ENCODE assay signal across 8 mouse cellular contexts in the genomic region with DNA sequence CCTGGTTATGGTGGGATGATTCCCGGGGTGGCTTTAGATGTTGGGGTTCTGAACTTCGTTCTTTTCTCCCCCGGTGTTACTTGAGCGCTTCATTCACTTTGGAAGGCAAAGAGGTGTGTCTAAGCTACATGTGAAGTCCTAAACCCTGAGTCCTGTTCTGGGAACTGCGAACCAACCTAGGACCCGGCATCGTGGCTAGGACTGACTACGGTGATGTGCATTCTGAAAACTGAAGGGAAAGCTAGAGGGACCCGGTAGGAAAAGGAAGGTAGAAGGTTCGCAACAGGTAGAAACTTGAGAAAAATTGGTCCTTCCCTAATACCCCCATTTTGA. TPM values are rescaled to one million over a fixed set of nuclear protein-coding genes. Genes with fewer than 3 reads are reported as not detected.
DNase-seq lines count a peak whose midpoint lies in the region; ATAC-seq and TF ChIP-seq lines count a peak whose summit lies in the region.

No protein-coding gene starts in this region.

- no peaks in the 10 kb centered on the region for H3K9me3 ChIP-seq in heart, embryonic 10.5 days
- no peaks in the 10 kb centered on the region for H3K9me3 ChIP-seq in CH12.LX (replicated peaks; ENCODE audit: low read length)
- no peaks in the 10 kb centered on the region for H3K9me3 ChIP-seq in forebrain, embryonic 13.5 days (replicated peaks)
- H3K9me3 ChIP-seq in liver, embryonic 14.5 days (ENCODE audit: control insufficient read depth, low read length) = no peaks in the 10 kb centered on the region

- intact Hi-C loops in heart, postnatal 14 days (cut with DNase I) = loop anchor here (2.0 to 10.0 kb wide), 2 partner anchors 77 to 187 kb away; a partner anchor contains a TSS

- peak; percentile 52; the same call in 1 of the 2 replicates for ATAC-seq in forebrain, embryonic 13.5 days
- peak; percentile 59 for ATAC-seq in liver, embryonic 14.5 days (ENCODE audit: insufficient read depth)
- no peak; the same call in 1 of the 2 replicates for ATAC-seq in frontal cortex, adult (ENCODE audit: low TSS enrichment)

- dilution Hi-C loops in CH12.LX (cut with MboI; ENCODE audit: extremely low pct_ligation_motif_present, extremely low pct_unique_long_range_greater_than_20kb, low sequenced_read_pairs) = no loop called here

- peak overlapping the region; percentile 93 for H3K4me3 ChIP-seq in heart, embryonic 10.5 days
- H3K4me3 ChIP-seq in CH12.LX (replicated peaks in 1 of 3; ENCODE audit: low read depth in 2 of 3, low read length in 2 of 3, poor library complexity in 1 of 3) = peak overlapping the region; percentile 70 to 97 (median 82)
- peak overlapping the region; percentile 96 for H3K4me3 ChIP-seq in forebrain, embryonic 13.5 days
- peak overlapping the region; percentile 81 to 89 for H3K4me3 ChIP-seq in liver, embryonic 14.5 days (ENCODE audit: insufficient read depth in 1 of 2, low read depth in 2 of 2, low read length in 2 of 2)

- H3K27ac ChIP-seq in heart, embryonic 10.5 days = peak overlapping the region; percentile 98
- no peak overlapping the region for H3K27ac ChIP-seq in CH12.LX (ENCODE audit: insufficient read depth, low read depth)
- H3K27ac ChIP-seq in forebrain, embryonic 13.5 days = peak overlapping the region; percentile 97; the same call in 1 of the 2 replicates
- peak overlapping the region; percentile 84 for H3K27ac ChIP-seq in liver, embryonic 14.5 days

- no peak for TF ChIP-seq CTCF in CH12.LX (conservative IDR thresholded peaks at IDR 0.05 in 1 of 2, IDR thresholded peaks at IDR 0.05 in 1 of 2; ENCODE audit: low read depth in 2 of 2, low read length in 2 of 2)
- no peak for TF ChIP-seq CTCF in liver, embryonic 14.5 days (IDR thresholded peaks at IDR 0.05; ENCODE audit: low read depth)

- no peaks in the 10 kb centered on the region for H3K36me3 ChIP-seq in heart, embryonic 10.5 days
- peaks cover 0 to 2% of the 10 kb centered on the region in 2 experiments for H3K36me3 ChIP-seq in CH12.LX (replicated peaks in 1 of 2; ENCODE audit: control insufficient read depth in 1 of 2, insufficient read depth in 1 of 2, low read length in 1 of 2)
- no peaks in the 10 kb centered on the region for H3K36me3 ChIP-seq in forebrain, embryonic 13.5 days (ENCODE audit: poor library complexity, severe bottlenecking)
- no peaks in the 10 kb centered on the region for H3K36me3 ChIP-seq in liver, embryonic 14.5 days (replicated peaks; ENCODE audit: control insufficient read depth, insufficient read depth, low read depth)

- no peaks in the 10 kb centered on the region for H3K27me3 ChIP-seq in heart, embryonic 10.5 days (ENCODE audit: insufficient read depth, poor library complexity, severe bottlenecking)
- no peaks in the 10 kb centered on the region for H3K27me3 ChIP-seq in CH12.LX (replicated peaks)
- H3K27me3 ChIP-seq in forebrain, embryonic 13.5 days = peaks cover 4% of the 10 kb centered on the region; the same call in 1 of the 2 replicates
- H3K27me3 ChIP-seq in liver, embryonic 14.5 days (ENCODE audit: control insufficient read depth, insufficient read depth, low read length) = no peaks in the 10 kb centered on the region

- no peak for TF ChIP-seq EP300 in CH12.LX (IDR thresholded peaks at IDR 0.05; ENCODE audit: low read length)
- no peak for TF ChIP-seq EP300 in liver, embryonic 14.5 days (IDR thresholded peaks at IDR 0.05; ENCODE audit: low read depth)

- H3K9ac ChIP-seq in CH12.LX (ENCODE audit: insufficient read depth, low read depth) = peak overlapping the region; percentile 78
- H3K9ac ChIP-seq in forebrain, embryonic 13.5 days = peak overlapping the region; percentile 96
- peak overlapping the region; percentile 97 for H3K9ac ChIP-seq in liver, embryonic 14.5 days (replicated peaks)

- in situ Hi-C loops in CH12.LX (cut with MboI; ENCODE audit: low pct_ligation_motif_present, low pct_unique_long_range_greater_than_20kb, low sequenced_read_pairs) = no loop called here

- under 1% methylated on average over 10 of the region's 10 CpGs for WGBS in heart, embryonic 10.5 days
- 0% methylated on average over 10 of the region's 10 CpGs for WGBS in forebrain, embryonic 13.5 days
- WGBS in liver, embryonic 14.5 days (ENCODE audit: insufficient replicate concordance) = 0% methylated on average over 10 of the region's 10 CpGs

- no peak; the same call in 1 of the 2 replicates for TF ChIP-seq POLR2A in CH12.LX (IDR thresholded peaks at IDR 0.05; ENCODE audit: low read depth, low read length)

- 0 out of 2 replicates have a peak, but pooled peaks cover 6% of the 10 kb centered on the region for H3K4me1 ChIP-seq in heart, embryonic 10.5 days
- H3K4me1 ChIP-seq in CH12.LX (ENCODE audit: control insufficient read depth in 1 of 2, insufficient read depth in 2 of 2) = peaks cover 3 to 41% of the 10 kb centered on the region in 2 experiments; a peak in 3 of 4 replicates
- peaks cover 22% of the 10 kb centered on the region for H3K4me1 ChIP-seq in forebrain, embryonic 13.5 days
- peaks cover 5 to 10% of the 10 kb centered on the region in 2 experiments for H3K4me1 ChIP-seq in liver, embryonic 14.5 days (replicated peaks; ENCODE audit: control insufficient read depth in 2 of 2, insufficient read depth in 2 of 2, low read length in 1 of 2)

- peak overlapping the region; percentile 86 for H3K4me2 ChIP-seq in CH12.LX (ENCODE audit: insufficient read depth, low read depth, poor library complexity, severe bottlenecking)
- H3K4me2 ChIP-seq in forebrain, embryonic 13.5 days = peak overlapping the region; percentile 70
- H3K4me2 ChIP-seq in liver, embryonic 14.5 days (ENCODE audit: low read depth) = peak overlapping the region; percentile 86

- peaks cover 23% of the 10 kb centered on the region for H3K79me2 ChIP-seq in CH12.LX (replicated peaks; ENCODE audit: control insufficient read depth, extremely low read depth, insufficient read depth, poor library complexity, severe bottlenecking)

- TF ChIP-seq RAD21 in CH12.LX (IDR thresholded peaks at IDR 0.05; ENCODE audit: low read depth, low read length) = no peak

- no peak for DNase-seq in heart, embryonic 10.5 days (ENCODE audit: low spot score)
- no peak for DNase-seq in heart, postnatal 14 days
- DNase-seq in CH12.LX (ENCODE audit: extremely low read depth) = no peak
- DNase-seq in liver, embryonic 14.5 days (ENCODE audit: low read depth in 3 of 3, low spot score in 3 of 3) = no peak
- DNase-seq in frontal cortex, postnatal 36 days (ENCODE audit: low spot score in 2 of 2) = no peak
- no peak for DNase-seq in adrenal gland, postnatal 36 days

TF ChIP-seq in CH12.LX, 34 proteins besides CTCF, POLR2A, EP300 and RAD21:
- no peak for TF ChIP-seq MAZ (IDR thresholded peaks at IDR 0.05; ENCODE audit: low read depth, low read length)
- TF ChIP-seq TBP (conservative IDR thresholded peaks at IDR 0.05; ENCODE audit: low read depth, low read length) = 0 out of 2 replicates have a peak, but pooled peaks have one; percentile 60
- TF ChIP-seq NRF1 (IDR thresholded peaks at IDR 0.05; ENCODE audit: low read depth, low read length) = no peak
- TF ChIP-seq SIN3A (IDR thresholded peaks at IDR 0.05; ENCODE audit: low read length) = 0 out of 2 replicates have a peak, but pooled peaks have one; percentile 17
- TF ChIP-seq CHD1 (IDR thresholded peaks at IDR 0.05; ENCODE audit: low read depth, low read length) = no peak; the same call in 1 of the 2 replicates

RNA-seq across cellular contexts. Expression of a gene that starts 0.4 kb away (rescaled TPM):
- 26.3 and 34.8 TPM in 2 replicates for polyA plus RNA-seq in heart, embryonic 10.5 days (2016; fragmentation: Nextera tagmentation; extraction: Ambion mirVana)
- 10 to 100 TPM; 65.2 to 68.3 TPM for total RNA-seq in heart, postnatal 14 days (2021)
- total RNA-seq in CH12.LX (2012; rRNA removed) (16.9 and 23.9 TPM in 2 replicates), CH12.LX (2014; rRNA removed) (25.7 and 28.8 TPM in 2 replicates)
- polyA plus RNA-seq in CH12.LX (2012; ENCODE audit: insufficient read length, low read depth) = 54.0 and 54.9 TPM in 2 replicates
- polyA plus RNA-seq in forebrain, embryonic 13.5 days (2015; fragmentation: Nextera tagmentation; extraction: Ambion mirVana) = 36.4 and 37.5 TPM in 2 replicates
- polyA plus RNA-seq in liver, embryonic 14.5 days (2012; rRNA removed) = 5.1 and 8.7 TPM in 2 replicates
- polyA plus RNA-seq in liver, embryonic 14.5 days (2014; fragmentation: Nextera tagmentation; extraction: Ambion mirVana) = 13.2 and 13.3 TPM in 2 replicates
- 10 to 100 TPM; 64.1 to 71.1 TPM for total RNA-seq in adrenal gland, postnatal 36 days (2021)
